Mouse (Mus musculus) inflammation-experienced regulatory T-cells, adult 6 months (primary cell): ENCODE data around the gene Dnah7a. TPM values are rescaled to one million over a fixed set of nuclear protein-coding genes. Genes with fewer than 3 reads are reported as not detected.
A peak's percentile ranks its signal among the peaks of the same experiment; 100 is the strongest.
"Not testable (repeated sequence)": the region's sequence is repeated elsewhere in the genome, so short reads cannot be mapped to it uniquely, and the experiment has no call there.

ENCODE experiments used
- ATAC-seq: one replicate; pipeline ENCODE4 v1.8.0; 2017
- polyA plus RNA-seq, 3 experiments: library from polyadenylated mRNA; unstranded; fragments of 100-300 nt; shearing (Covaris generic); gene quantifications; one replicate each; pipeline ENCODE4 v1.2.1; 2017

Gene Dnah7a
- 1 to 10 TPM; 1.2 to 3.1 (median 3.0) TPM for polyA plus RNA-seq

DNA sequence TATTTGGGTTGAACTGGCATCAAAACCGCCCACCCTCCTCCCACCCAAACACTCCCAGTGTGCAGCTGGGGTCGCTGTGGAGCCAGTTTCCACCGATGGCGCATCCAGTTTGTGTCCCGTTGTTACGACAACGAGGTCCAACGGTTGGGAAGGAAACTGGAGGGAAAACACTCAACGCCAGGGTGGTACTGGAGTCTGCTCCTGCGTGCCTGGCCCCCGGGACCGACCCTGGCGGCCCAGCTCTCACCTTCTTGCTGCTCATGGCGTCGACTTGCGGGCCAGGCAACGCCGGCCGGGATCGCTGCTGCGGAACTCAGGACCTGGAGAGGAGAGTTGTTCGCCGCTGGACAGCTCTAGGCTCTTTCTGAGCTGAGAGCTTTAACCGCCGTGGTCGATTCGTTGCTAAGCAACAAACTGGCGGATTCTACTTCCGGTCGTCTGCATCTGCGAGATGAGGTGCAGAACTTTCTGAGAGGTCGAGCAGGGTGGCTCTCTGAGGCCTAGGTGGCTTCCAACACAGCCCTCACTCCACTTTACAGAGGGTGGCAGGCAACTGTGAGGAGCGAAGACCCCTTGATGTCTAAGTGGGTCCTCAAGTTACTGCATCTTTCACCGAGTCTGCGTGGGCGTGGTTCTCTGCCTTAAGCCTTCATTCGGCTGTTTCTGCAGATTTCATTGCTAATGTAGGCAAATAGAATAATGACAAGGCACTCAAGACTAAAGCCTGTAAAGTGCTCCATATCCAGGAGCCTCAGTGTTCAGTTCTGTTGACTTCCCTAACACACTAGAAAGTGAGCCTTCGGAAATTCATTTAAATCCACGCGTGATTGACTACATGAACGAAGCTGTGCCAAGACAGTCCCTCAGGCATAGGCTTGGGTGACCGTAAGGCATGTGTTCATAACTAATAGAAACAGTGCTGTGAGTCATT lies at the start of gene Dnah7a:
Dnah7a (minus strand) TSS at position 354 of the 931 bp plus-strand sequence.
- ATAC-seq, result peak; percentile 92

DNA sequence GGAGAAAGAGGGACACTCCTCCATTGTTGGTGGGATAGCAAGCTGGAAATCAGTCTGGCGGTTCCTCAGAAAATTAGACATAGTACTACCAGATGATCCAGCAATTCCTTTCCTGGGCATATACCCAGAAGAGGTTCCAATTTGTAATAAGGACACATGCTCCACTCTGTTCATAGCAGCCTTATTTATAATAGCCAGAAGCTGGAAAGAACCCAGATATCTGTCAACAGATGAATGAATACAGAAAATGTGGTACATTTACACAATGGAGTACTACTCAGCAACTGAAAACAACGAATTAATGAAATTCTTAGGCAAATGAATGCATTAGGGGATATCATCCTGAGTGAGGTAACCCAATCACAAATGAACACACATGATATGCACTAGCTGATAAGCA lies 46.9 kb upstream of the Dnah7a start:
- not testable (repeated sequence) for ATAC-seq

DNA sequence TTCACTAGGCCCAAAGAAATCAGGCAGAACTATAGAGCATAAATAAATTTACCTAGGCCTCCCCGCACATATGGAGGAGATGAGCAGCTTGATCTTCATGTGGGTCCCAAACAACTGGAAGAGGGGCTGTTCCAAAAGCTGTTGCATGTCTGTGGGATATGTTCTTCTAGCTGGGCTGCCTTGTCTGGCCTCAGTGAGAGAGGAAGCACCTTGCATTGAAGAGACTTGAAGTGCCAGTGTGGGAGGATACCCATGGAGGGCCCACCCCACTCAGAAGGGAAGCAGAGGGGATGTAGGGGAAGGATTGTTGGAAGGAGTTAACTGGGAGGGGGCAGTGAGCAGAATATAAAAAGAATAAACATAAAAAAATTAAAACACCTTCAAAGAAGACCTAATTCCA lies 44.6 kb upstream of the Dnah7a start:
- ATAC-seq, result no peak

DNA sequence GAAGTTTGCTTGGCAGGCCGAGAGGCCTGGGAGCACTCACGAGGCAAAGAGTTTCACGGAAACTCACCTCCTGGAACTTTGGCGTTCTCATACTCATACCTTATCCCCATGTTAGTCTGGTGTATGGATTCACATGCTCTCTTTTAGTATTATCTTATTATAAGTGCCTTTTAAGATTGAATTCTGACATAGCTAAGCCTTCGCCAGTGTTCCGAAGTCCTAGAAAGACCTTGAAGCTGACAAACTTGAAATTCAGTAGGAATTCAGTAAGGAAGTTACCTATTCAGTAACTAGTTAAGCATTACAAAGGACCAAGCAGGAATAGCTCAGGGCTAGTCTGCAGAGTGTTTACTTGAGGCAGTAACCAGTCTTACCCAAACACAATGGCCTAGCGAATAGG lies 44.1 kb upstream of the Dnah7a start:
- not testable (repeated sequence) for ATAC-seq

DNA sequence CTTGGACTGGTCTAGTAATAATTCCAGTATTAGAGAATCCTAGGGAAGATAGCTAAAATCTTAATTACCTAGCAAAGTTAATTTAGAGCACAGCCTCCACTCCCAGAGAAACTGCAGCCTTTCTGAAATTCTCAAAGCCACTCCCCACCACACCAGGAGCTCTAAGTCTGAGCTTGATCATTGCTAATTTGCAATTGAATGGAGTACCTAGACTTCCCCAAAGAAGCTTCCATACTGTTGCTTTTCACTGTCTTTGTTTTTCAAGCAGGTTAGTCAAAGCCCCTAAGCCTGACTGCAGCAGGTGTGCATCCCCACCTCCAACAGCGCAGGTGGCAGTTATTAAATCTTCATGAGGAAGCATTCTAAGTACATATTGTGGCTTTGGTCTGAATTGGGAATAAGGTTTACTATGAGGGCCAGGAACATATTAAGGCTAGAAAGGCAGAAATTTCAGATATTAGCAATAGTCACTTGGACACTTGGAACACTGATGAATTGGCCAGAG lies 43.3 kb upstream of the Dnah7a start:
- not testable (repeated sequence) for ATAC-seq

DNA sequence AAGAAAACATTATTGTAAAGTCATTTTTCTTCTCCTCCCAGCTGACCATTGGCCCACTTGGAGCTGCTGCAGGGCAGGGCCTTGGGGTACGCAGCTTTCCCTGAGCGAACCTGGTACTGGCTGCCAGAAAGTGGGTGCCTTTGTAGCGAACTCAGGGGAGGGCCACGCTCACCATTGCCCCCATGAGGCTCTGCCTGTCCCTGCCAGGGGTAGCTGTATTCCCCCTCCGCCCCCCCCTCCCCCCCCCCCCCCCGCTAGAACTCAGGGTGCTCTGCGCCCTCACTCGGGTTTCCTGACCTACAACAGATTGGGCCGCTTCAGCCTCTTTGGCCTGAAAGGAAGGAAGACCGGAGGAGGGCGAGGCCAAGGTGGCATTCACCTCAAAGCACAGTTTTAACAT lies 42.0 kb upstream of the Dnah7a start:
- ATAC-seq, result no peak

DNA sequence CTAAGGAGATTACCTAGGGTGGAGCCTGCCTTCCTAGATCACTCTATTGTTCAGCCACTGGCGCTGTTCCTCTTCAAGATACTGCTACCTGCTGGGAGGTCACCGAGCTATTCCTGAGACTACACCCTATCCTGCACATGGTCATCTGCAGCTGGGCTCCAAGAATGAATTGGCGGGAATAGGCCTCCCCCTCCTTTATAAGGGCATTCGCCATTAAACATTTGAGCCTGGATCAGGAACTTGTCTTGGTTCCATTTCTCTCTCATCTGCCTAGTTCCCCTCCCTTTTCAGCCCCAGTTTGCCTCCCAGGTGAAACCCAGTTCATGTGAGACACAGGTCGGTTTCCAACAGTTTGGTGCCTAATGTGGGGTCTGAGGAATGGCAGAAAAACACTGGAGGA lies 39.4 kb upstream of the Dnah7a start:
- no peak for ATAC-seq

DNA sequence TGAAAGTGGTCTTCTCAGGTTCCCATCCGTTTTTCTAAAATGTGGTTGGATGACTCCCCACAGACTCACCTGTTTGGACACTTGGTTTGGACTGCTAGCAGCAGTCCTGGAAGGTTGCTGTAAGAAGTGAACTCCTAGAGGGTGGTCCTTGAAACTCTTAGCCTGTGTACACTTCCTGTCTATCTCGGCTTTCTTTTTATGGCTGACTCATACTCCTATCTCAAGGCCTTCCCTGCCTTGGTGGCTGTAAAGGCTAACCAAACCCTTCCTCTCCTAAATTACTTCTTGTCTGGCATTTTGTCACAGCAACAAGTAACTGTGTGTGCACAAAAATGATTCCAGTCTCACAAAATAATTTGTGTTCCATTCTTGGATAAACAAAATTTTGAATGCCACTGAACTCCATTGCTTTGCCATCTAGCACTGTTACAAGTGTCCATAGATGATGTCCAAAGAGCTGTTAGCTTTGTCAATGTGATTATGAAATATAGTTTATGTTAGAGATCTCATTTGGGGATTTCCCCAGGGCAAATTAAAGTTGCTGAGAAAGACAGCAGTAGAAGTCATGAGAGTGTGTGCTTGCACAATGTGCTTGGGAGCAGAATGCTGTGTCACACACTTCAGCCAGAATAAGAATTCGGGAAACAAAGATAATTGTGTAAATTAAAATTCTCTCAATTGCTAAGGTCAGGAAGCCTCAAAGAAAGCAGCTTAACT lies 35.3 kb upstream of the Dnah7a start:
- ATAC-seq, result no peak

DNA sequence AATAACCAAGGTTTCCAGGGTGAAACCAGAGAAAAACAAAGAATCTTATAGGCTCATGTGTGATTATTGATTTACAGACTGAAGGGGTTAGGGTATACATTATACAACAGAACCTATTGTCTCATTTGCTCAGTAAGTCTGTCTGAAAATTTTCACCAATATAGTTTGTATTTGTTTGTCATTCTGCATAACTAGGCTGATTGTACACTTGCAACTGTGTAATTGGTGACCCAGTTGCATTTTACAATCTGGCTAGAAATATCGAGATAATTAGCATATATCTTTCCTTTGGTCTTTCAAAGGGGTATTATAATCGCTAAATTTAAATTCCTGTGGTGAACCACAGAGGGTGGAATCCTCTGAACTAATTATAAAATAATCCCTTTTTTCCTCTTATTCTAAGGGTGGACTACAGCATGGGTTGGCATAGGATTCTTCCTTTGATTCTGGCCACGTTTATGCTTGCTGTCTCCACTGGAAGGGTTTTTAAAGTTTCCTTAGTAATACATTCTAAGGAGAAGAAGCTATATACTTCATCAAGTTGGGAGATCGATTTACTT lies 34.3 kb upstream of the Dnah7a start:
- ATAC-seq, result no peak

DNA sequence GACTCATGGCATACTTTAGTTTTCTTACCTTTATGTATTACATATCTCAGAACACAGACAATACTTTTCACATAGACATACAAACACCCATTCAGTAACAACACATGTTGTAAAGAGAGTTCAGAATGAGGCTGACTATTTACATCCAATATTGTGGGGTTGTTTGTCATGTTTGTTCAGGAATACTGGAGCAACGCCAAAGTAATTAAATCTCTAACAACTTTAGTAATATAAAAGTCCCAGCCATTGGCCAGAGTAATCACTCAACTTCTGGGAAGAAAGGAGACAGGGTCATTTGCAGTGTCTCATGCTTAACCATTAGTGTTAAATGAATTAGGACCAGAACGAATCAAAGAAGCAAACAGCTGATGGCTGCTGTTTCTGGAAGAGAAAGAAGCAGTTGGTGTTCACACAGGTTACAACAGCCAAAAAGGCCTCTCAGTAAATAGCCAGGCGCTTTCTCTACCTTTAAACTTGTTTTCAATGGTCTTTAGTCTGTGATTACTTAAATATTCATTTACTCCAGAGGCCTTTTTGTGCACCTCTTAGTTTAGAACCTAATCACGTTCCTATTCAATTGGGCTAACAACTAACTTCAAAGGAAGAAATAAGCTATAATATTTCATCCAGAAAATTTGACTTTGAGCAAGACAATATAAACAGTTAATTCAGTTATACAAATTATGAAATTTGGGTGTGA lies 33.6 kb upstream of the Dnah7a start:
- not testable (repeated sequence) for ATAC-seq

DNA sequence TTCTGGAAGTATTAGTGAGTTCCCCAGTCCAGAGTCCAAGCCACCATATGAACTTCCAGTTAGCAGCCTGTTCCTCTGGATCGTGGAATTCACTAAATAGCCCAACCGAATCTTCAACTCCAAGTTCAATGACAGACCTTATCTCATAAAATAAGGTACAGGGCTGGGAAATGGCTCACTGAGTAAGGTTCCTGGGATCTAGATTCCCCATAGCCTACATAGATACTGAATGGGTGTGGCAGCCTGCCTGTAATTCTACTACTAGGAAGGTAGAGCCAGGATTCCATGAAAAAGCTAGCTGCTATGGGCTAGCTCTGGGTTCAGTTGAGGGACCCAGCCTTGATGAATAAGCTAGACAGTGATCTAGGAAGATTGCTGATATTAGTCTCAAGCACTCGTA lies 30.0 kb upstream of the Dnah7a start:
- ATAC-seq, result no peak

DNA sequence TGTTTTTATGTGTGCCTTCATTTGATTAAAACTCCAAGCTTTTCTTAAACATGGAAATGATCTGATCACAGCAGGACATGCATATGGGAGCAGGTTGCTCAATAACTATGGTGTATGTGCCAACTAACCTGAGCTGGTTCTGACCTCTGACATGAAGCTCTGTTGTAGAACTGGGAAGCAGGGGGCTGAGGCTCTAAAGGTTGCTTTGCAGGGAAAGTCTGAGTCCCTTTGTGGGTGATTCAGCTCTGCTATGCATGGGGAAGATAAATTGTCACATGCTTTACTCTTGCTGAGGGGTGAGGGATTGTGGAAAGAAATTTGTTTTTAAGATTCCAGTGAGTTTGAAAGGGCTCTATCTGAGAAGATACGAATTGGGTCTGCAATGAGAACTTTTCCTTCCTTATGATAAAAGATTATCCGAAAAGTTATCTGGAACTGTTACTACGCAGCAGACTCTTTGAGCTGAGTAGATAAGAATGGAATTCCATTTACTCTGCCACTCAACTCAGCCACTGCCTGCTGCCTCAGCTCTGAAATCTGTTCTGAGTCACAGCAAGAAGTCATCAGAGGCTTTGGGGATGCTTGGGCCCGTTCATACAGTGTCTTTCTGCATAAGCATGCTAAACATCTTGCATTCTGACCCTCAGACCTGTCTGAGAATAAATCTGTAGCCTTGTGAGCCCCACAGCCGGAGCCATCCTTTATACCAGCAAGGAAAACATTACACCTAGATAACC lies 22.1 kb upstream of the Dnah7a start:
- no peak for ATAC-seq

DNA sequence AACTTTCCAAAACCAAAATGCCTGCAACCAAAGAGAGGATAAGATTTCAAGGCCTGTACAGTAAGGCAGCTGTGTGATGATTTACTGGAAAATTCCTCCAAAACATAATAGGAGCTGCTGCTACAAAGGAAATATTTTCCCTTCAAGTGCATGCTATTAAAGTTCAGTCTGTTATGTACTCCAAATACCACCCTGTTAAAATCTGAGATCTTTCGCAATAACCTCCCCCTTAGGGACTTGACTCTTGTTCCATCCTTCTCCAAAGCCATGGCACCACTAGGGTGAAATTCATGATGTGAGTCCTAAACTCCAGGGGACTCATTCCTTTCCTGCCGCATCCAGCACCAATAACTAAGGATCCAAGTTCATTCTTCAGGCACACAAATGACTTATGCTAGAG lies 20.3 kb upstream of the Dnah7a start:
- no peak for ATAC-seq

DNA sequence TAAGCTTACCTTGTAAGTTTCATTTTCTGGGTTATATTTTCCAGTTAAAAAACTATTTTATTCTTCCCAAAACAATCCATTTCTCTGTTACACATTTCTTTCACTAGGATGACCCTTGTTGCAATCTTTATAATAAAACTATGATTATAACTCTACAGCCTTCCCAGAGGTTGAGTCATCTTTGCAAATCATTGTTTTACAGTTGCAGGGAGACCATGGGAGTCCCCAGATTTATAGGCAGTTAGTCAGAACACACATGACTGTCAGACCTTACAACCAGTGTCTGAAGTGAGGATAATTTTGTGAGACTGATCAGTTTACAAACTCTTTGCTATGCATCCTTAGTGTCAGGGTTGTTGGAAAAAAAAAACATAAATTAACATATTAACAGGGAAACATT lies 14.8 kb upstream of the Dnah7a start:
- no peak for ATAC-seq

DNA sequence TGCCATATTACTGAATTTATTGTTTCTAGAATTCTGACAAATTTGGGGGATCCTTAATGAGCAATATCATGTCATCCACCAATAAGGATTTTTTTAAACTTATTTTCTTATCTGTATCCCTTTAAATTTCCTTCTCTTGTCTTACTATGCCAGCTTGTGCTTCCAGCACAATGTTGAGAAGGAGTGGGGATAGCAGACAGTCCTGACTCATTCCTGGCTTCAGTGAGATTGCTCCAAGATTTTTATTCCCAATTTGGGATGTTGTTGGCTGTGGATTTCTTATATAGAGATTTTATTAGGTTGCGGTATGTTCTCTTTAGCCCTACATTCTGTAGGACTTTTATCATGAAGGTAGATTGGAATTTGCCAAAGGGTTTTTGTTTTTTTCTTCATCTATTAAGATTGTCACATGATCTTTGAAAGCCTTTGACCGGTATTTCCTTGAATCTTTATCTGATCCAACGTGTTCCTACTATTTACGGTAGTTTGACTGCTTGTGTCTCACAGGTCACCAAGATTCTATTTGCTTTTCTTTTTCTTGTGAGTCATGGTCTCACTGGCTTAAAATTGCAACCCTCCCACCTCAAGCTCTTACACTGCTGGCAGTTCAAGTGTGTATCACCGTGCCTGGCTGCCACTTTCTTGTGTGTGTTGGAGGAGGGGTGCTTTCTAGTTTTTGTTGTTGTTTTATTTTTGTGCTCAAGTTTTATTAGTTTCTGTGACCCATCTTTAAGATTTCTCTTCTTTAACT lies 14.2 kb upstream of the Dnah7a start:
- no peak for ATAC-seq

DNA sequence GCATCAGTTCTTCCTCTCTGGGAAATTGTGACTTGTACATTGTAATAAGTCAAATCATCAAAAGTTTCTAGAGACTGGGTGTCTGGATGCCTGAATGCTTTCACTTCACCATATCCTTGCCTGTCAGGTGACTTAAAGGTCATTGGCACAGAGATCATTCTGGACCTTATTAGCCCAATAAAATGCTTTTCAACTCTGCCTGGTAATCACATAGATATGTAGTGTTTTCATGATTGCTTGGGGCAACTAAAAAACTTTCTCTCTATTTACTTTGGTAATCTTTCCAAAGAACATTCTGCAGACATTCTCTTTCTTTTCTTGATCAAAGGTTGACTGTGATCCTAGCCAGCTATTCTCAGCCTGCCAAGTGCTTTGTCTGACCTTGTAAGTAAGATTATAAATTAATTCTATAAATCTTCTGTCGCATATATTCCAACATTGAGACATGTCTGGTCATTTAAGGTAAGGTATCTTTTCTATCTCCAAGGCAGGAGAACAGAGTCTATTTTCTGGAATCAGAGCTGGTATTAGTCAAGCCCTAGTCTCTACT lies 9.5 kb upstream of the Dnah7a start:
- ATAC-seq, result no peak

DNA sequence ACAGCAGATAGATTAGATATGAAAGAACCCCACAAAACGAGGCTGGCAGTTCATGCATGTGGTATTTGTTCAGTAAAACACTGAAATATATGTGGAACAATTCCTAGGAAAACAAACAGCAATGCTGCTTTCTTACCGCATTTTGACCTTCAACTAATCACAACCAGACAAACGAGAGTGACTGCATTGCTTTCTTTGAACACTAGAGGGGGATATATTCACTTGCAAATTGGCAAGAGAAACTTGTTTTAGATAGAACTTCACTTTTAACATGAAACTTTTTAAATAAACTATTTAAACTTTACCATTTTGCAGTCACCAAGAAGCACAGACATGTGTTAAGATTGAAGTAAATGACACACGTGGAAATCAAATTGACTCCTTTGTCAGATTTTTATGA lies 8.9 kb upstream of the Dnah7a start:
- ATAC-seq, result peak; percentile 68

DNA sequence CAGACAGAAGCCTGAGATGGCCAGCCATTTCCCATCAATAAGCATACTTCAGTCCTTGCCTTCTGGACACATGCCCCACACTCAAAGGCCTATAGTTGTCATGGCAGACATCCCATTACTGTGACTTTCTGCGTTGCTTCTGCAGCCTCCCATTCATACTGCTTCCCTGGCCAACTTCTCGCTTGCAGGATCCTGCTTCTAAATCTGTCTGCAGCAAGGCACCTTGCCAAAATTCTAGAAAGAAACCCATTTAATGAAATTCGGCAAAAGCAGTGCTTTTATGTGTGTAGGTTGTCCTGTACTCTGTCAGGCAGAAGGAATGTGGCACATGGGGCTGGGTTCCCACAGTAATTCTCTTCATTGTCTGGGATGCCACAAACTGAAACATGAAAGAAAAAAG lies 6.8 kb upstream of the Dnah7a start:
- ATAC-seq, result not testable (repeated sequence)

DNA sequence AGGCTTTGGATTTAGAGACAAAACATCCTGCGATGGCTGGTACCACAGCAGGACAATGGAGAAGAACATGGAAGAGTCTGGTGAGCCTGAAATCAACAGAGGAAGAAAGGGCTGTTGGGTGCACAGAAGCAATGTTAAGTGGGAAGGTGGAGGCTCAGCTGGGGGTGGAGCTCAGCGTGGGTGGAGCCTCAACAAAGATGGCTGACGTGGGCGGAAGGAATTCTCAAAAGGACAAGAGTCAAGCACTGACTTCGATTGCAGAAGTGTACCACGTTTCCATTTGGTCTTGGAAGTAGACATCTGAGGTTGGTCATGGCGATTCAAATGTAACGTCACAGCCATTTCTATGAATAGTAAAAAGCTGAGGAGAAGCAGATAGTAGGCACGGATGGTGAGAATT lies 4.5 kb upstream of the Dnah7a start:
- no peak for ATAC-seq

DNA sequence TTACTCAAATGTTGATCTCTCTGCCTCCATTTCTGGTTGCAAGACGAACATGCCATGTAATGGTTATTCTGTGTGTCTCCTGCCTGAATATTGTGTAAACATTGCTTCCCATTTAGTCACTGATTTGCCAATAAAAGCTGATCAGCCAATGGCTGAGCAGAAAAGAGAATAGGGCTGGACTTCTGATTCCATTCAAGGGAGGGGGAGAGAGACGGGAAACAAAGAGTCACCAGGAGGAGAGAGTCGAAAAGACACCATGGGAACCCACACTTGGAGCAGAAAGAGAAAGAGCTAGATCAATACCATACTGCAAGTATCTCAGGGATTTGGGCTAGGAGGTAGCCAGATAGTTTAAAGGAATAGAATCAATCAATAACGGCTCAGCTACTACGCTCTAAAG lies 3.0 kb upstream of the Dnah7a start:
- not testable (repeated sequence) for ATAC-seq

DNA sequence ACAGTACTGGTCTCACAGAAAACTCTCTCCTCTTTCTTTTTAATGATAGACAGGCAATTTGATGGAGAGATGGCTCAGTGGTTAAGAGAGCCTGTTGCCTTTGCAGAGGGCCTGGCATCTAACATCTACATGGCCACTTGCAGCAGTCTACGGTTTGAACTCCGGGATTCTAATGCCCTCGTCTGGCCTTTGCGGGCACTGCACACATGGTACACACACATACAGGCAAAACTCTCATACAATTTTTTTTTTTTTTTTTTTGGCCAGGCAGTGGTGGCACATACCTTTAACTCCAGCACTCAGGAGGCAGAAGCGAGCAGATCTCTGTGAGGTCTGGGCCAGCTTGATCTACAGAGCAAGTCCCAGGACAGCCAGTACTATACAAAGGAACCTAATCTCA lies 2.4 kb downstream of the Dnah7a start:
- ATAC-seq, result no peak
